Mouse (Mus musculus): ENCODE data around the gene Tmem182. TPM values are rescaled to one million over a fixed set of nuclear protein-coding genes. Genes with fewer than 3 reads are reported as not detected.

Tmem182 gene
- total and polyA plus RNA-seq, 3 experiments: 0.81 to 1.6 (median 1.5) TPM

GRCm38 (mm10) chr1:40865043-40865442, 59.6 kb downstream of the Tmem182 start:
- DNase-seq: no peak

DNA sequence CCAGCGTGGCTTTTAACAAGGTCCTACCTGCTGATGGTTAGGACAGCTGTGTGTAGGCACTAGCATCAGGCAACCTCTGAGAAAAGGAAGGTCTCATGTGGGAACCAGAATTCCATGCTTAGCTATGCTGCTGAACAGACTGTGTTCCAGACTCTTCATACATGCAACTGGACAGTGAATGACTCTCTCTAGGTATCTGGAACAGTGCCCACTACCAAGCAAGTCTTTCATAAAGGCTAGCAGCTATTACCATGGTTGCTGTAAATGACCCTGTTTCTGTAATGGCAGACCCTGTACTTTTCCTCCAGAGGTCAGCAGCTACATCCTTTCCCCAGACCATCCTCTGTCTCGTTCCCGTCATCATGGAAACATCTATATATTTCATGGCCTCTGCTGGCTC, 61.7 kb downstream of the Tmem182 start:
- DNase-seq: no peak

DNA sequence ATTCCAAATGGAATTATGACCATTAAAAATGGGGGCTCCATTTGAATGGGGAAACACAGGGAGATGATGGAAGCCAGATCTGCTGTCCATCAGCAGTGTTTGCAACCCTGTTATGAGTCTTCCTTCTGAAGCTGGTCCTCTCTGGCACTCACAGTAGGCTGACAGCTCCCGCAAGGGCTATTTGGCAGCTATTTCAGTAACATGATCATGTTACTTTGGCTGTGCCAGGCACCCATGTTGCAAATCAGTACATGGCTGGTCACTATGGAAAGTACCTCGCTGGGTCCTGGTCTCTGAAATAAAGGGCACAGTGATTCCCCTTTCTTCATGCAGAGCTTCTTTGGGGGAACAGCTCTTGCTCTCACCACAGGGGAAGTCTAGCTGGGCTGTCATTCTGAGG, 62.2 kb downstream of the Tmem182 start:
- no peak for DNase-seq

DNA sequence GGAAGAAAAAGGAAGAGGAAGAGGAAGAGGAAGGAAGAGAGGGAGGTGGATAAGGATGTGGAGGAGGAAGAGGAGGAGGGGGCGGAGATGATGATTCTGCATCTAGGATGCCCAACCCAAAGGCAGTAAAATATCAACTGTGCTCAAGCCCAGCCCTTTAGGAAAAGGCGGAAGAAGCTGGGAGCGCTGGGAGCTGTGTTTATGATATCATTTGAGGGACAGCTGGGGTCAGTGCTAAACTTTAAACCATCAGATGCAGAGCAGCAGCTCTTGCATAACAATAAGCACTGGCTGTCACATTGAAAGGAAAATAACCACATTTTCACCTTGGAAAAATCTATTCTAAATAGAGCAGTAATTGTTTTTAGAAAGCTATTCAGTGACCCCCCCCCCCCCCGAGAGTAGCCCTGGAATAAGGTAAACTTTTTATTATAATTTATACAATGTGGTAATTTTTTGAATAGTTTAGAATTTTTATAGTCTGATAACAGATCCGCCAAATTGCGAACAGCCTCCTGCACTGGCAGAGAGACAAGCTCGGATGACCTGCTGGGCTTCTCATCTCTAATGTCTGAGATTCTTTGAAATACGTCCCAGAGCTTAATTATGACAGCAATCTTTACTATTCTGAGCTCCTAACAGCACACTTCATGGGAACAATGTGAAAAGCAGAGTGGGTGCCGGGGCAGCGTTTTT, 68.5 kb downstream of the Tmem182 start:
- no peak for DNase-seq

DNA sequence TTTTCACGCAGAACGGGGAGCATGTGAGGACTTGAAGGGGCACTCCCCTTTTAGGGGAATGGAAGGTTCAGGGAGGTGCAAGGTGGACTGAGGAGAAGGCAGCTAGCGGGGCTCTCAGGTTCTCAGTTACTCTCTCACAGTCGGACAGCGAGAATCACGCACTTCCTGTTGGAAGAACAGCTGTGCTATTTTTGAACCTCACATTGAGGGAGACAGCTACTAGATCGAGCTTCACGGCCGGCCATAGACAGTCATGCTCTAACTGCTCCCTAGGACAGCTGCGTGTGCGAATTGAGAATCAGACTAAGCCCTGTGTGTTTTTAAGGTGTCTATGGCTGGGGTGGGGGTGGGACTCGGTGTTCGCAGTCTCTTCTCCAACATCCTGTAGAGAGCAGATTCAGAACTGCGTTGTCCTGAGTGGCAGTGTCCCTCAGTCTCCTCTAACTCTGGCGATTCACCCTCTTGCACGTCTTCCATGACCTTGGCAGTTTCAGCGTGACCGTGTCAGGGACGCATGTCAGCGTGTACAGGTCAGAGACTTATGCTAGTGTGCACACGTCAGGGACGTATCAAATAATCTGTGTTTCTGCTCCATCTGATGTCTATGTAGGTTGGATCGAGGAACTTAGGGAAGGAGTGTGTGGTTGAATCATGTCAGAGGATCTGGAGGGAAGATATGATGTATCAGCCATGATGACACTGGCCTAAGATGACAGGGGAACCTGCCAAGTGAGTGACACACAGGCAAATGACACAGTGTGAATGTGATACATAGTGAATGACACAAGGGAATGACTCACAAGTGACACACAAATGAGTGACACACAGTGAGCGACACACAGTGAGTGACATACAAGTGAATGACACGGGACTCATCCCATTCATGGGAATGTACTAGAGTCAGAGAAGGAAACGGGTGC, 69.3 kb downstream of the Tmem182 start:
- peak; percentile 74 for DNase-seq

DNA sequence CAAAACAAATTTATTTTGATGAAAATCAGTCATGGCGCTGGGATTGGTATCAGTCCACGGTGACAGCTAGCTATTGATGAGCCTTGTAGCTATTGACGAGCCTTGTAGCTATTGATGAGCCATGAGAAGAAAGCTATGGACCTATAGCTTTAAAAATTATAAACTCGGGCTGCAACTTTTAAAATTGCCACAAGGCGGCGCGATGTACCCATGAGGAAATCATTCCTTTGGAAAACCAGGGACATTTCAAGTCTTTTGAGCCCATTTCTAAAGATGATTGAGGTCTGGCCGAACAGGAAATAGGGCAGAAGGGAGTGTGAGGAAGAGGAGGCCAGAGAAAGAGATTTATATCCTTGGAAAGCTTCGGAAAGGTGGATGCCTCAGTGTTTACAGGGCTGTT, 73.7 kb downstream of the Tmem182 start:
- DNase-seq: peak; percentile 19

GRCm38 (mm10) chr1:40879526-40879925, 74.1 kb downstream of the Tmem182 start:
- DNase-seq: no peak

DNA sequence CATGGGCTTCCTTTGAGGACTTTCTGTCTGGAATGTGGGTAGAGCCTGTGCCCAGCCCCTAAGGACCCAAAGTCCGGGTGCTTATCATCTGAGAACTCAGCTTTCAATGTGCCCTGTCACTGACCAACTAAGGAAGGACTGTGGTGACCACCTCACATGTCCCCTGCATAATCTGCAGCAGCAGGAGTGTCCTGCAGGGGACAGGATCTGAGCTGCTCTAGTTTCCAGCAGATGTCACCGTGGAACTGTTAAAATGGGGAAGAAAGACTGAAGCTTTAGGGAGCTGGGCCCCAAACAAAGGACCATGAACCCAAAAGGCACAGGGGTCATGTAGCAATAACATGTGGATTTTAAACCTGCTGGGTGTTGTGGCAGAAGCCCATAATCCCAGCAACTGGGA, 75.1 kb downstream of the Tmem182 start:
- no peak for DNase-seq

DNA sequence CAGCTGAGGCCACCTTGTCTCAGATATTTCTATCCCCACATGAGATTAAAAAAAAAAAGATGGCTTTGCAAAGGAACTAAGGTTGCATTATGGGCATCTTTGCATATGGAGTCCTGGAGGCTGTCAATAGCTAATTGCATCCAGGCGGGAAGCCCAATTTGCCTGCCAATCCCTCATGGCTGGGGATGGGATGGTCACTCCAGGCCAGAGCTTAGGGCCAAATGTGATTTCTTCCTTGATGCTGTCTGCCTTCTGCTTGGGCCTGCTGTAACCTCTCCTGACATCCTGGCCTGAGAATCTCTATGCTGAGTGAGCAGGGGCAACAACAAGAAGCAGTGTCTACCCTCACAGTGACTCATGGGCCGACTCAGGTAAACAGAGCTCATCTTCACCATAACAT, 78.5 kb downstream of the Tmem182 start:
- no peak for DNase-seq

DNA sequence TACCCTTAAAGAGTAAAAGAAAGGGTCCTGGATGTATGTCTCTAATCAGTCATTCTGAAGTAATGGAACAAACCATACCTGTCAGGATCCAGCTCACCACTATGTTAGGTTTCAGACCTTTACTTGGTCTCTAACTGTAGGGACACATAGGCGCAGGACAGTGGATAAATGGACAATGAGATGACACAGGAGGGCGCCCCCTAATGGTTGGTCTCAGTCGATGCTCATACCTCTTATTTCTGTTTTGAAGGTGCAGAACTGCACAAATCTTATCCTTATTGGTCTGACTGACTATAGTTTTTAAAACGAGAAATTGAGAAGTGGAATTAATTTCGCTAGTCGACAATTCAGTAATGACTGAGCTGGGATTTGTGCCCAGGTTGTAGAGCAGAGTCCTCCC, 79.5 kb downstream of the Tmem182 start:
- no peak for DNase-seq

- peak; percentile 30 for DNase-seq
Measured at GRCm38 (mm10) chr1:40887673-40888072, 82.3 kb downstream of the Tmem182 start.

DNA sequence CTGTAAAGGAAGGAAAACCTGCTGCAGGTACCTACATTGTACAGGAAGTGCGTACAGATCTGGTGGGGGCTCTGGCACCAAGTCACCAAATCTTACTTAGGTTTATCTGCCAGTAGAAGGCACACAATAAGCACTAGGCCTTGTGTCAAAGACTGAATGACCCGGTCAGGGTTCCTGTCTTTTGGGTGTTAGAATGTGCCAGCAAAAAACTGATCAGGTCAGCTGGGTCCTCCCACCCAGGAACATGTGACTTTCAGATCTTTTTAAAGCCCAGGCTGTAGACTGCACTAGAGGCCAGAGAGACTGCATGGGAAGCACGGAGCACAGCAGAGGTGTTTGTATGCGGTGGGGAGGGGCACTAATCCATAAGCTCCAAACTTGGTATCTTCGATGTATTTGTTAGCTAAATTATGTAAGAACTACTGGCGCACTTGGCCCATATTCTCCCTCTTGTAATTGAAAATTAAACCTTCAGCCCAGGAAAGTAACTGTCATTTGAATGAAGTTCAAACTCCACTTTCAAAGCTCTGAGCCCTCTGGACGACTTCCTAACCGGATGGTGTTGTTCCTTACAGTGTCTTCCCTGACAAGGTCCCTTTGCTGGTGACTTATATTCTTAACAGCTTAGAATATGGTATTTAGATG, 83.1 kb downstream of the Tmem182 start:
- no peak for DNase-seq

DNA sequence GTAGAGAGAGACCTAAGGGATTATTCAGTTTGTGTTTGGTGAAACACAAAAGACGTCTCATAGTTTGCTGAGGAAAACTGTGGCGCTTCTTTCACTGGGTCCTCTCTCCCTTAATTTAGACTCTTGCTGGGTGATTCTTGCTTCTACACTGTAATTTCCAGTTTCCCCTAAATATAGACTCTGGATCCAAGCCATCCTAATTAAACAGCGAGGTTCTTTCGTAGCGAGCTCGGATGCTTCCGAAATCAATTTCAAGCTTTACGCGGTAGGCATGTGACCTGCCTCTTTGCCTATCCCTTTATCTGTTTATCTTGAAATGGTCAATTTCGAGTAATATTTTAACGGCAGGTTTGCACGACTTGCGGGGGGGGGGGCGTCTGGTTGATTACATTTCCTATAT, 84.2 kb downstream of the Tmem182 start:
- no peak for DNase-seq

GRCm38 (mm10) chr1:40890246-40890645, 84.8 kb downstream of the Tmem182 start:
- DNase-seq: no peak

DNA sequence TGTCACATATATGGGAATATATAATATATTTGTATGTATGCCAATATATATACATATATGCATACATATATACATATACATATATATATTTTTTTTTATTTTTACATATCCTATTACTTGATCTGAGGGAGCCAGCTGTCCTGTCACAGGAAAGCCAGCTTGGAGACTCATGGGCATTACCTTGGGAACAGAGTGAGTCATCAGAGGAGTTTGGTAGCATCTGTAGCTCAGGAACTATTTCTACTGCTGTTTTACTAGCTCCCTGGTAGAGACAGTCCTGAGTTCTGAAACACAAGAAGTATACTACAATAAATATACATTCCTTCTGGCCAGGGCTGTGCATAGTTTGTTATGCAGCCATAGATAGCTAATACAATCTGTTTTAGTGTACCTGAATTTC, 98.3 kb downstream of the Tmem182 start:
- no peak for DNase-seq

Other genes with a start within 250 kb of the Tmem182 start
- gene Slc9a4, start 225.5 kb upstream of the Tmem182 start, total RNA-seq (2021): not detected
- not detected in 2 replicates for gene Slc9a4, start 225.5 kb upstream of the Tmem182 start, polyA plus RNA-seq (2012; rRNA removed)
- under 1 TPM; 0.07 to 0.12 TPM for gene Slc9a2, start 125.0 kb upstream of the Tmem182 start, total RNA-seq (2021)
- 0.17 and 0.35 TPM in 2 replicates for gene Slc9a2, start 125.0 kb upstream of the Tmem182 start, polyA plus RNA-seq (2012; rRNA removed)
- 1 to 10 TPM; 2.4 to 5.2 TPM for gene Mfsd9, start 14.9 kb upstream of the Tmem182 start, total RNA-seq (2021)
- gene Mfsd9, start 14.9 kb upstream of the Tmem182 start, polyA plus RNA-seq (2012; rRNA removed): 2.6 and 3.9 TPM in 2 replicates

Data from adrenal gland, adult 2 months (tissue).